Mouse (Mus musculus) stomach, postnatal 0 days (tissue): Measurements from ENCODE around the gene Aldh8a1.

Source experiments
- CTCF ChIP-seq: IDR thresholded peaks from 2 replicates; pipeline ENCODE4 v1.5.1; 2016; ENCODE audit warnings: antibody characterized with exemption, low read depth, mild to moderate bottlenecking, moderate library complexity
- EP300 ChIP-seq: optimal IDR thresholded peaks from 2 replicates; pipeline ENCODE3; 2016; ENCODE audit warnings: antibody characterized with exemption

DNA sequence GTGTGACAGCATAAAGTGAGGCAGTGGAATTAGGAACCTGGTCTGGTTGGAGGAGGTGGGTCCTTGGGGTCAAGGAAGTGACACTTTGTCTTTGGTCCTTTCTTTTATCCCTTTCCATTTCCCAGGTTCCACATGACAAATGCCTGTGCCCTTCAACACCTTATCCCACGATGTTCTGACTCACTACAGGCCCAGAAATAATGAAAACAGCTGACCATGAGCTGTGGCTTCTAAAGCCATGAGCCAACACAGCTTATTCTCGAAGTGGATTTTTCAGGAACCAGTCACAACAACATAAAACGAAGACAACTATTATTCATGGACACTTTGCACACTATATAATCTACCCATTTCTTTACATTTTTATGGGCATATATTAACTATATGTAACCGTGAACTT, 37.9 kb downstream of the Aldh8a1 start:
- TF ChIP-seq CTCF (no peak), EP300 (no peak)
